Mouse (Mus musculus): ENCODE measurements around the gene Dpf3. TPM values are rescaled to one million over a fixed set of nuclear protein-coding genes. Genes with fewer than 3 reads are reported as not detected.

Dpf3 gene
- polyA plus RNA-seq, 2 experiments: 3.0 to 4.9 TPM

GRCm38 (mm10) chr12:83499256-83499655 lies 11.7 kb upstream of the Dpf3 start:
- ATAC-seq (ENCODE audit: low FRiP score, low read depth) (no peak), DNase-seq (ENCODE audit: low spot score) (no peak)
- no peaks in the 10 kb centered on the region for H3K9me3 ChIP-seq (ENCODE audit: control insufficient read depth, low read length)
- no peak for TF ChIP-seq POLR2A (IDR thresholded peaks at IDR 0.05; ENCODE audit: borderline replicate concordance, extremely low read depth, insufficient read depth, insufficient read length)
- no peak overlapping the region for H3K4me3 ChIP-seq (replicated peaks; ENCODE audit: low read length)
- WGBS: 75% methylated on average over 5 of the region's 5 CpGs
- no peaks in the 10 kb centered on the region for H3K36me3 ChIP-seq (ENCODE audit: control insufficient read depth, insufficient read depth, low read length)
- no peak overlapping the region for H3K4me2 ChIP-seq (replicated peaks; ENCODE audit: low read depth, low read length, severe bottlenecking)
- H3K4me1 ChIP-seq (ENCODE audit: control insufficient read depth, insufficient read depth, low read length): no peaks in the 10 kb centered on the region
- no peaks in the 10 kb centered on the region for H3K27me3 ChIP-seq (ENCODE audit: control insufficient read depth, insufficient read depth, low read length)
- H3K9ac ChIP-seq (ENCODE audit: low read depth, low read length, severe bottlenecking): no peak overlapping the region
- no peak overlapping the region for H3K27ac ChIP-seq (replicated peaks; ENCODE audit: low read depth, low read length)

- no peak overlapping the region for H3K4me3 ChIP-seq (replicated peaks; ENCODE audit: low read length)
- H3K36me3 ChIP-seq (ENCODE audit: control insufficient read depth, insufficient read depth, low read length): no peaks in the 10 kb centered on the region
- DNase-seq (ENCODE audit: low spot score): no peak
- no peak overlapping the region for H3K27ac ChIP-seq (replicated peaks; ENCODE audit: low read depth, low read length)
- no peak overlapping the region for H3K9ac ChIP-seq (ENCODE audit: low read depth, low read length, severe bottlenecking)
- H3K27me3 ChIP-seq (ENCODE audit: control insufficient read depth, insufficient read depth, low read length): no peaks in the 10 kb centered on the region
- H3K4me1 ChIP-seq (ENCODE audit: control insufficient read depth, insufficient read depth, low read length): no peaks in the 10 kb centered on the region
- no peak for ATAC-seq (ENCODE audit: low FRiP score, low read depth)
- no peak overlapping the region for H3K4me2 ChIP-seq (replicated peaks; ENCODE audit: low read depth, low read length, severe bottlenecking)
- no peaks in the 10 kb centered on the region for H3K9me3 ChIP-seq (ENCODE audit: control insufficient read depth, low read length)
- 75% methylated on average over 3 of the region's 3 CpGs for WGBS
- no peak for TF ChIP-seq POLR2A (IDR thresholded peaks at IDR 0.05; ENCODE audit: borderline replicate concordance, extremely low read depth, insufficient read depth, insufficient read length)
Observed at GRCm38 (mm10) chr12:83497959-83498358, 10.4 kb upstream of the Dpf3 start.

- ATAC-seq (ENCODE audit: low FRiP score, low read depth) (no peak), DNase-seq (ENCODE audit: low spot score) (no peak)
- Histone ChIP-seq H3K36me3 (ENCODE audit: control insufficient read depth, insufficient read depth, low read length) (no peaks in the 10 kb centered on the region), H3K9ac (ENCODE audit: low read depth, low read length, severe bottlenecking) (no peak overlapping the region), H3K4me1 (ENCODE audit: control insufficient read depth, insufficient read depth, low read length) (no peaks in the 10 kb centered on the region), H3K27ac (replicated peaks; ENCODE audit: low read depth, low read length) (no peak overlapping the region), H3K9me3 (ENCODE audit: control insufficient read depth, low read length) (no peaks in the 10 kb centered on the region), H3K4me2 (replicated peaks; ENCODE audit: low read depth, low read length, severe bottlenecking) (no peak overlapping the region), H3K27me3 (ENCODE audit: control insufficient read depth, insufficient read depth, low read length) (no peaks in the 10 kb centered on the region), H3K4me3 (replicated peaks; ENCODE audit: low read length) (no peak overlapping the region)
- WGBS: 91% methylated on average over 6 of the region's 6 CpGs
- TF ChIP-seq POLR2A (IDR thresholded peaks at IDR 0.05; ENCODE audit: borderline replicate concordance, extremely low read depth, insufficient read depth, insufficient read length): no peak
Observed at GRCm38 (mm10) chr12:83496736-83497135, 9.2 kb upstream of the Dpf3 start.

- DNase-seq (ENCODE audit: low spot score) (no peak), ATAC-seq (ENCODE audit: low FRiP score, low read depth) (no peak)
- Histone ChIP-seq H3K4me1 (ENCODE audit: control insufficient read depth, insufficient read depth, low read length) (no peaks in the 10 kb centered on the region), H3K36me3 (ENCODE audit: control insufficient read depth, insufficient read depth, low read length) (no peaks in the 10 kb centered on the region), H3K27me3 (ENCODE audit: control insufficient read depth, insufficient read depth, low read length) (no peaks in the 10 kb centered on the region), H3K4me3 (replicated peaks; ENCODE audit: low read length) (no peak overlapping the region), H3K9me3 (ENCODE audit: control insufficient read depth, low read length) (no peaks in the 10 kb centered on the region), H3K27ac (replicated peaks; ENCODE audit: low read depth, low read length) (no peak overlapping the region), H3K9ac (ENCODE audit: low read depth, low read length, severe bottlenecking) (no peak overlapping the region), H3K4me2 (replicated peaks; ENCODE audit: low read depth, low read length, severe bottlenecking) (no peak overlapping the region)
- 72% methylated on average over 4 of the region's 4 CpGs for WGBS
- TF ChIP-seq POLR2A (IDR thresholded peaks at IDR 0.05; ENCODE audit: borderline replicate concordance, extremely low read depth, insufficient read depth, insufficient read length): no peak
Observed at GRCm38 (mm10) chr12:83496336-83496735, 8.8 kb upstream of the Dpf3 start.

GRCm38 (mm10) chr12:83495961-83496282 lies 8.4 kb upstream of the Dpf3 start:
- no peak overlapping the region for H3K4me3 ChIP-seq (replicated peaks; ENCODE audit: low read length)
- H3K4me2 ChIP-seq (replicated peaks; ENCODE audit: low read depth, low read length, severe bottlenecking): no peak overlapping the region
- H3K9me3 ChIP-seq (ENCODE audit: control insufficient read depth, low read length): no peaks in the 10 kb centered on the region
- ATAC-seq (ENCODE audit: low FRiP score, low read depth) (no peak), DNase-seq (ENCODE audit: low spot score) (no peak)
- no peak overlapping the region for H3K27ac ChIP-seq (replicated peaks; ENCODE audit: low read depth, low read length)
- no peaks in the 10 kb centered on the region for H3K27me3 ChIP-seq (ENCODE audit: control insufficient read depth, insufficient read depth, low read length)
- no peak for TF ChIP-seq POLR2A (IDR thresholded peaks at IDR 0.05; ENCODE audit: borderline replicate concordance, extremely low read depth, insufficient read depth, insufficient read length)
- H3K4me1 ChIP-seq (ENCODE audit: control insufficient read depth, insufficient read depth, low read length): no peaks in the 10 kb centered on the region
- H3K9ac ChIP-seq (ENCODE audit: low read depth, low read length, severe bottlenecking): no peak overlapping the region
- H3K36me3 ChIP-seq (ENCODE audit: control insufficient read depth, insufficient read depth, low read length): no peaks in the 10 kb centered on the region
- 41% methylated on average over 9 of the region's 9 CpGs for WGBS

Data from limb, embryonic 14.5 days (tissue).